Mouse (Mus musculus) heart, embryonic 13.5 days (tissue): ENCODE data around the gene Tmub2. TPM values are rescaled to one million over a fixed set of nuclear protein-coding genes. Genes with fewer than 3 reads are reported as not detected.
A peak's percentile ranks its signal among the peaks of the same experiment; 100 is the strongest.

Experiments used
- ATAC-seq: fragments of 200-750 bp; cut with Nextera tagmentation; 2 replicates; pipeline ENCODE4 v1.8.0; 2017; ENCODE audit warnings: moderate TSS enrichment; ENCODE audit not compliant: insufficient number of reproducible peaks, low FRiP score, low TSS enrichment; ENCODE audit errors: extremely low read depth
- H3K27ac ChIP-seq: fragments of 300-500 bp; sonication (generic); replicated peaks from 2 replicates; pipeline ENCODE4 v1.5.1; 2015; ENCODE audit warnings: moderate library complexity, mild to moderate bottlenecking, inconsistent platforms
- H3K27me3 ChIP-seq: fragments of 300-500 bp; sonication (generic); replicated peaks from 2 replicates; pipeline ENCODE4 v1.6.1; 2015; ENCODE audit warnings: mild to moderate bottlenecking, inconsistent platforms
- H3K36me3 ChIP-seq: fragments of 300-500 bp; sonication (generic); 2 replicates; pipeline ENCODE4 v1.6.1; 2015; ENCODE audit warnings: mild to moderate bottlenecking, inconsistent platforms
- H3K4me1 ChIP-seq: fragments of 300-500 bp; sonication (generic); 2 replicates; pipeline ENCODE4 v1.6.1; 2015; ENCODE audit warnings: inconsistent platforms
- H3K4me2 ChIP-seq: fragments of 300-500 bp; sonication (generic); 2 replicates; pipeline ENCODE4 v1.6.1; 2015; ENCODE audit warnings: inconsistent platforms, mild to moderate bottlenecking, moderate library complexity
- H3K4me3 ChIP-seq: fragments of 300-500 bp; sonication (generic); 2 replicates; pipeline ENCODE4 v1.5.1; 2015; ENCODE audit warnings: moderate library complexity, mild to moderate bottlenecking, inconsistent platforms
- H3K9ac ChIP-seq: fragments of 300-500 bp; sonication (generic); 2 replicates; pipeline ENCODE4 v1.6.1; 2015; ENCODE audit warnings: inconsistent platforms, mild to moderate bottlenecking, moderate library complexity
- H3K9me3 ChIP-seq: fragments of 300-500 bp; sonication (generic); 2 replicates; pipeline ENCODE4 v1.6.1; 2016; ENCODE audit warnings: inconsistent platforms
- WGBS: fragments of 180-500 bp; shearing (Covaris S2); methylation state at CpG from one replicate; pipeline ENCODE4 v1.1.7; 2015; ENCODE audit warnings: mixed read lengths; 5-methylcytosine and 5-hydroxymethylcytosine counted together
- polyA plus RNA-seq: library from polyadenylated mRNA; unstranded; fragments of >200 nt; fragmentation: Nextera tagmentation; extraction: Ambion mirVana; gene quantifications from 2 replicates; pipeline ENCODE4 v1.2.1, GENCODE M21; 2015

The Tmub2 gene
- polyA plus RNA-seq, result 36.8 and 41.2 TPM in 2 replicates

DNA sequence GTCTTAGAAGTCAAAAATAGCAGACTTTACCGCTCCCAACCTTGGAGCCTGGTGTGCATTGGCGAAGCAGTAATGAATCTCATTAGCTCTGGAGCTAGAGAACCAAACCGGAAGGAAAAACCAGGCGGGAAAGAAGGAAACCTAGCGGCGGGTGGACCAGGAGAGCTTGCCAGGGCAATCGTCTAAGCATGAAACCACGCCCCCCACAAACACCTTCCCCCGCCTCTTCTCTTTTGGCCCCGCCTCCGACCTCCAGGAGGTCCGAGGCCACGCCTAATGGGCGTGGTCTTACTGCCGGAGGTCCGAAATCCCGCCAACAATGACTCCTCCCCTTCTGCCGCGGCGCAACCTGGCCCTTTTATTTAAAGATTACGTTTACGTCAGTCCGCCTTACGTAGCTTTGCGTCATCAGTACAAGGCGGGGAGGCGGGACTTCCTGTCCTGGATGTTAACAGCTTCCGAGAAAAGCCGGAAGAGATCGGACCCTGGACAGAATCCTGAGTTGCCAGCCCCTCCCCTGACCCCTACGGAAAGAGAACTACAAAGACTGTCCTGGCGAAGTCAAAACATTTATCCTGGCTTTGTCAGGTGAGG is at the start of gene Tmub2:
Gene Tmub2, plus strand, starts transcription at position 431 of the 594 bp plus-strand sequence.
- WGBS, result under 1% methylated on average over 32 of the region's 32 CpGs
- H3K9ac ChIP-seq, result peak within 1 kb of the TSS; percentile 94
- H3K36me3 ChIP-seq, result peaks cover 27% of the 10 kb centered on the region
- H3K27me3 ChIP-seq, result no peaks in the 10 kb centered on the region
- H3K4me2 ChIP-seq, result peak within 1 kb of the TSS; percentile 77
- no peaks in the 10 kb centered on the region for H3K9me3 ChIP-seq
- peak within 1 kb of the TSS; percentile 83 for H3K4me3 ChIP-seq
- peak within 1 kb of the TSS; percentile 80 for H3K27ac ChIP-seq
- peaks cover 13% of the 10 kb centered on the region for H3K4me1 ChIP-seq
- ATAC-seq, result peak; percentile 85

DNA sequence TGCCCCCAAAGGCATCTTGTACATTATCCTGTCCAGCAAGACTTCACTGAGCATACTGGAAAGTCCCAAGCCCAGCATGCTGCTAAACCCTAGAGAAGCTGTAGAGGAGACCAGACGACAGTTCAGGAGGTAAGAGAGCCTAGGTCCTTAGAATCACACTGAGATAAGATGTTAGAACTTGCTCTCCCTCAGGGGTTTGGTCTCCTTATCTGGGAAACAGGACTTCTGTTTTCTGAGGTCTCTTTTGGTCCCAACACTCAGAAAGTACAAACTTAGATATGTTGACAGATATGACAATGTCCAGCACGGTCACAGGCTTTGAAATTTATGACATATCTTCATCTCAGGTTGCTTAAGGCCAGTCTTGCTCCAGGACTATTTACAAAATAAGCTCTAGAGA is 48.7 kb upstream of the Tmub2 start:
- 26% methylated on average over 2 of the region's 2 CpGs for whole genome bisulfite sequencing
- H3K4me1 ChIP-seq, result peaks cover 3% of the 10 kb centered on the region; the same call in 1 of the 2 replicates
- no peaks in the 10 kb centered on the region for H3K9me3 ChIP-seq
- H3K4me3 ChIP-seq, result no peak overlapping the region
- H3K36me3 ChIP-seq, result no peaks in the 10 kb centered on the region
- 0 out of 2 replicates have a peak, but pooled peaks cover 4% of the 10 kb centered on the region for H3K27me3 ChIP-seq
- no peak overlapping the region for H3K27ac ChIP-seq
- ATAC-seq, result no peak
- H3K9ac ChIP-seq, result no peak overlapping the region
- no peak overlapping the region for H3K4me2 ChIP-seq

DNA sequence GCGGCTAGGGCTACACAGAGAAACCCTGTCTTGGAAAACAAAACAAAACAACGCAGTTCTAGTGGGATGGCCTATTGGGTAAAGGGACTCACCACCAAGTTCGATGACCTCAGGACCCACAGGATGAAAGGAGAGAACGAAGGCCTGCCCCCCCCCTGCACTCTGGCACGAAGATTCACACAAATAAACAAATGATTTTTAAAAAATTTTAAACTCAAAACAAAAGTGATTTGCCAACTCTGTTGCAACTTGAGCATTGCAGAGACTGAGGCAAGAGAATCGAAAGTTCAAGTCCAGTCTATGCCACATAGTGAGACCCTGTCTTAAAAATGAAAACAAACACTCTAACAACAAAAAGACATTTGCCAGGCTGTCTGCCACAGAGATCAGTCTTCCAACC is 44.1 kb upstream of the Tmub2 start:
- no peaks in the 10 kb centered on the region for H3K9me3 ChIP-seq
- H3K27ac ChIP-seq, result no peak overlapping the region
- ATAC-seq, result no peak
- no peak overlapping the region for H3K4me2 ChIP-seq
- H3K36me3 ChIP-seq, result no peaks in the 10 kb centered on the region
- no peak overlapping the region for H3K9ac ChIP-seq
- H3K4me3 ChIP-seq, result no peak overlapping the region
- peaks cover 16% of the 10 kb centered on the region for H3K4me1 ChIP-seq
- H3K27me3 ChIP-seq, result 0 out of 2 replicates have a peak, but pooled peaks cover 4% of the 10 kb centered on the region
- 77% methylated on average over 6 of the region's 6 CpGs for WGBS

DNA sequence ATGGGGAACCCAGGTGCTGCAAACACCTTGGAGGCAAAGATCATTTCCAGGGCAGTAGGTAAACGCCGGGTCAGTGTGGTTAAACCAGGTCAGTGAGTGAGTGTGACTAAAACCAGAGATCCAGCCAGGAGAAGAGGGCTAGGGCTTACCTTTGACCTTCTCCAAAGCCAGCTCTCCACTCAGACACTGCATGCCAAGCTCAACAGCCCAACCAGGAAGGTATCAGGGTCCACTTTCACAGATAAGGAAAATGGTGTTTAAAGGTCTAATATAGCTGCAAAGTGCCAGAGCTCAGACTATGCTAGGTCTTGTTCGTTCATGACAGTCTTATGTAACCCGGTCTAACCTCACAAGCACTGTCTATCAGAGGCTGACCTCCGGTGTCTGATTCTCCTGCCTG is 43.5 kb upstream of the Tmub2 start:
- H3K9me3 ChIP-seq, result no peaks in the 10 kb centered on the region
- ATAC-seq, result no peak
- H3K4me1 ChIP-seq, result peaks cover 15% of the 10 kb centered on the region
- no peak overlapping the region for H3K4me3 ChIP-seq
- H3K4me2 ChIP-seq, result no peak overlapping the region
- H3K36me3 ChIP-seq, result no peaks in the 10 kb centered on the region
- no peak overlapping the region for H3K27ac ChIP-seq
- H3K27me3 ChIP-seq, result 0 out of 2 replicates have a peak, but pooled peaks cover 4% of the 10 kb centered on the region
- WGBS, result 65% methylated on average over 5 of the region's 5 CpGs
- no peak overlapping the region for H3K9ac ChIP-seq

DNA sequence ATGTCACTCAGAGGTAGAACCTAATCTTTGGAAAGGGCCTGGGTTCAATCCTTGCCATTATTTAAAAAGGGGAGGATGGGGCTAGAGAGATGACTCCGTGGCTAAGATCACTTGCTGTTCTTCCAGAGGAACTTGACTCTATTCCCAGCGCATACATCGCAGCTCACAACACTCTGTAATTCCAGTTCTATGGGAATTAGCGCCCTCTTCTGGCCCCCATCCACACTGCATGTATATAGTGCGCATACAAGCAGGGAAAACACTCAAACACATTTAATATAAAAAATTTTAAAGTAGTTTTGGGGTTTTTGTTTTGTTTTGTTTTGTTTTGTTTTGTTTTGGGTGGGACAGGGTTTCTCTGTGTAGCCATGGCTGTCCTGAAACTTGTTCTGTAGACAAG is 42.9 kb upstream of the Tmub2 start:
- Histone ChIP-seq H3K36me3 (no peaks in the 10 kb centered on the region), H3K9ac (no peak overlapping the region), H3K4me2 (no peak overlapping the region), H3K27ac (no peak overlapping the region), H3K9me3 (no peaks in the 10 kb centered on the region), H3K27me3 (0 out of 2 replicates have a peak, but pooled peaks cover 4% of the 10 kb centered on the region), H3K4me3 (no peak overlapping the region), H3K4me1 (peaks cover 15% of the 10 kb centered on the region)
- no peak for ATAC-seq
- WGBS, result 51% methylated on average over 5 of the region's 5 CpGs

DNA sequence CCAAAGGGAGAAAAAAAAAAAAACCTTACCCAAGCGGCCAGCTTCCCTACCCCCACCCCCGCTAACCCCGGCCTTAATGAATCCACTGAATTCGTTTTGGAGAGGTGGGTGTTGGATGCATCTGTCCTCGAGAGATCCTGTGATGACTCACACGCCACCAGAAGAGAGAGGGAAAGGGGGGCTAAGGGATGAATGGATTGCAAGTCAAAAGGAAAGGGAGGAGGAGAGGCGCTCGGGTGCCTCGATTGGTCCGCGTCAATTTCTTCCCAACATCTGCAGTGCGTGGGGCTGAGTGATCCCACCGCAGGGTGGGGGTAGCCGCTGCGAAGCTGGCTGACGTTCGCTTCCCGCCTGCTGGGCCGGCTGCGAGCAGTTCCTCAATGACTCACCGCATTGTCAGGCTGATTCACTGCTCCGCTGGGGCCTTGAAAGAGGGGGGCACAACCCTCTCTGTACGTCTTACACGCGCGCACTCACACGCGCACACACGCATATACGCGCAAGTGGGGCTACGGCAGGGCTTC is 39.7 kb upstream of the Tmub2 start:
- Histone ChIP-seq H3K9ac (peak overlapping the region; percentile 82), H3K4me3 (peak overlapping the region; percentile 43), H3K27me3 (no peaks in the 10 kb centered on the region), H3K9me3 (no peaks in the 10 kb centered on the region), H3K4me1 (peaks cover 27% of the 10 kb centered on the region), H3K4me2 (peak overlapping the region; percentile 83), H3K27ac (peak overlapping the region; percentile 36), H3K36me3 (no peaks in the 10 kb centered on the region)
- peak; percentile 21; the same call in 1 of the 2 replicates for ATAC-seq
- WGBS, result 2% methylated on average over 32 of the region's 32 CpGs

DNA sequence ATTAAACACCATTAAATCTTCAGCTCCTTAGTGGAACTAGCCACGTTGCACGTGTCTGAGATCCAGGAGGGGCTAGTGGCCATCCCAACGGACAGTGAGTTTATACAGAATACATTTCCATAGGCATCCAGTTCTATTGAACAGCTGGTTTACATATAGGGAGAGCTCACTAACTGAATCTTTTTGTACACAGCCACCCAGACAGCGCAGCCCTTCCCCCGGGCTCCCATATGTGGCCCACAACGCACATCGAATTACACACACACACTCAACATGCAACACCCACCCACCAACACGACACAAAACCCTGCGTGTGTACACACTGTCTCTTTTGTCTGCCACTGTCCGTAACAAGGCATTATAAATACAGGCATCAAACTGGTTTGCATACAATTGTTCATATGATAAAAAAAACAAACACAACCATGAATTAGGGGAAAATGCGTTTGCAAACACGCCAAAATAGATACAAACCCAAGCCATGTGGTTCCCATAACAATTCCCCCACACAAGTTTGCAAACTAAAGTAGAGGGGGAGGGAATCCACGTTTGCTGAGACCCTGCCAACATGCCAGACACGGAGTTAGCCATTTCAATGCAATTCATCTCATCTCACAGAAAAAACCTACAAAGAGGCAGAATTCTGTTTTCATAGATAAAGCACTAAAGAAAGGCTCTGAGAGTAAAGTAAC is 39.0 kb upstream of the Tmub2 start:
- Histone ChIP-seq H3K4me1 (peaks cover 27% of the 10 kb centered on the region), H3K9ac (peak overlapping the region; percentile 82), H3K36me3 (peaks cover 4% of the 10 kb centered on the region), H3K27ac (peak overlapping the region; percentile 36), H3K4me2 (peak overlapping the region; percentile 83), H3K9me3 (no peaks in the 10 kb centered on the region), H3K27me3 (no peaks in the 10 kb centered on the region), H3K4me3 (peak overlapping the region; percentile 43)
- 65% methylated on average over 14 of the region's 14 CpGs for whole genome bisulfite sequencing
- ATAC-seq, result no peak

DNA sequence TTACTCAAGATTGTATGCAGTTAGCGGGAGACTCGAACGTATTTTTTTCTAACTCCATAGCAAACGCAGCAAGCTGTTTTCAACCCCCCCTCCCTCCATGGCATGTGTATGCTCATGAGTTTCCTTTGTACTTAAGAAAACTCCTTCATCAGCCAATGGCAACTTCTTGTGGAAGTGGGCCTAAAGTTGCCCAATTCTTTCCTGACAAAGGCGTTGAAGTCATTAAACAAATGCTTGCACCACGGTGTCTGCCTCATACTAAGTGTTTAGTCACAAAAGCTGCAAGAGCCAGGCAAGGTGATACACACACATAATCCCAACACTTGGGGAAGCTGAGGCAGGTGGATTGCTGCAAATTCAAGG is 38.5 kb upstream of the Tmub2 start:
- Histone ChIP-seq H3K4me1 (peaks cover 27% of the 10 kb centered on the region), H3K27ac (no peak overlapping the region), H3K4me2 (no peak overlapping the region), H3K36me3 (peaks cover 9% of the 10 kb centered on the region), H3K4me3 (no peak overlapping the region), H3K9ac (no peak overlapping the region), H3K27me3 (no peaks in the 10 kb centered on the region), H3K9me3 (no peaks in the 10 kb centered on the region)
- 74% methylated on average over 6 of the region's 6 CpGs for WGBS
- no peak for ATAC-seq

DNA sequence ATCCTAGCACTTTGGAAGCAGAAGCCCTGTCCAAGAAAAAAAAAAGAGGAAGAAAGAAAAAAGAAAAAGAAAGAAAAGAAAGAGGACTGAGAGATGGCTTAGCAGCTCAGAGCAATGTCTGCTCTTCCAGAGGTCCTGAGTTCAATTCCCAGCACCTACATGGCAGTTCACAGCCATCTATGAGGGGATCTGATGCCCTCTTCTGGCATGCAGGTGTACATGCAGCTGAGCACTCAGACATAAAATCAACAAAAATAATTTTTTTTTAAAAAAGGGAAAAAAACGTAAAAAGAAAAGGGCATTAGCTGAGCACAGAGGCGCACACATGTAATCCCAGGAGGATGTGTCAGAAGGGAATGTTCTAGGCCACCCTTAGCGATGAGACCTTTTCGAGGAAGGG is 37.9 kb upstream of the Tmub2 start:
- Histone ChIP-seq H3K36me3 (peaks cover 15% of the 10 kb centered on the region), H3K27ac (no peak overlapping the region), H3K9ac (no peak overlapping the region), H3K4me1 (peaks cover 27% of the 10 kb centered on the region), H3K4me2 (no peak overlapping the region), H3K9me3 (no peaks in the 10 kb centered on the region), H3K4me3 (no peak overlapping the region), H3K27me3 (no peaks in the 10 kb centered on the region)
- no peak for ATAC-seq
- 78% methylated on average over 4 of the region's 4 CpGs for WGBS

DNA sequence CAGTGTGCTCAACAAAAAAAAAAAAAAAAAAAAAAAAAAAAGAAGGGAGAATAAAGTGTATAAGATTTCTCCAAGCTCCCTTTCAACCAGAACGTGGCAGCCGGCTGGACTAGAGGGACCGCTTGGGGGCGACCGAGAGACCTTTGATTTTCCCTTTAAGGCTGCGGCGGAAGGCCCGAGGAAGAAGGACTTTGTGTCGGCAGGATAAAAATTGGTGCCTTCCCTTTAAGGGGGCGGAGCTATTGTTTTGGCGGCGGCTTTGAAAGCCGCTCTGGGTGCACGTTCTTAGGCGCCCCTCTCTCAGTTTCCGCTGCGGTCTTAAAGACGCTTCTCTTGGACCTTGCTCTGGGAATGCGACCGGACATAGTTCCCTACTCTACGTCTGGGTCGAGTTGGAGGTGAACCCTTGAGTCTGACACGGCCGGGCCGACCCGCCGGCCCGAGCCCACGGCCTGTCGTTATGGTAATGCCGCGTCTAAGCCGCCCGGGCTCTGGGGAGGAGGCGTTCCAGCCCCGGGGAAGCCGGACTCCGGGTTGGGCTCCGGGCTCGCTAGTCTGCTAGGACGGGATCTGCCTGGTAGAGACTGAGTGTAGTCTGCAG is 36.0 kb upstream of the Tmub2 start, which contains the start of gene BC030867:
Gene BC030867, plus strand, starts transcription at position 253 of the 601 bp plus-strand sequence.
- Histone ChIP-seq H3K4me2 (peak within 1 kb of the TSS; percentile 89), H3K27me3 (no peaks in the 10 kb centered on the region), H3K4me1 (peaks cover 30% of the 10 kb centered on the region), H3K9ac (peak within 1 kb of the TSS; percentile 89), H3K4me3 (peak within 1 kb of the TSS; percentile 76), H3K9me3 (no peaks in the 10 kb centered on the region), H3K36me3 (peaks cover 19% of the 10 kb centered on the region), H3K27ac (peak within 1 kb of the TSS; percentile 40; the same call in 1 of the 2 replicates)
- WGBS, result under 1% methylated on average over 41 of the region's 41 CpGs
- ATAC-seq, result 0 out of 2 replicates have a peak, but pooled peaks have one; percentile 20

DNA sequence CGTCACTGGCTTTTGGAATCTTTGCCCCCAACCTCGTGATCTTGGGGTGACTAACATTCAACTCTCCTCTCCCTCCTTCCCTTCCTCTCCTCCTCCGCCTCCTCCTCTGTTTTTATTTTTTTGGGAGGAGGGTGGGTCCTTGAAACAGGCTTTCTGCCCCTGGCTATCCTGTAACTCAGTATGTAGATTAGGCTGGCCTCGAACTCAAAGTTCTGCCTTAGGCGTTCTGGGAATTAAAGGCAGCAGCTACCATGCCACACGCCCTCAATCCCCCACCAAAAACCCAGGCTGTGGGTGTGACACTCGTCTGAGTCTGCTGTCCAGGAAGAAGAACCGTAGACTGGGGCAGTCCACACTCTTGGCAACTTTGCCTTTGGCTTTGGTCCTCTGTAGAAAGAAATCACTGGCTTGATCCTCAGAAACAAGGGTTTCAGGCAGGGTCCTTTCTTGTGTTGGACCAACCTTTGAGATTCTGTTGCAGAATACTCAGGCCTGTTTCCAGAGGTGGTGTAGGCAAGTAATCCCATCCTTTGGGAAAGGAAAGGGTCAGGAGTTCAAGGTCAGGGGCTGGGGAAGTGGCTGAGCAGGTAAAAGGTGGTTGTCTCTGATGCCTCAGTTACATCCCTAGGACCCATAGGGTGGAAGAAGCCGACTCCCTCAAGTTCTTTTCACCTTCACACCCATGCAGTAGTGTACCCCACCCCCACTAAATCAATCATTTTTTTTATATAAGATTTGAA is 35.2 kb upstream of the Tmub2 start:
- H3K4me3 ChIP-seq, result peak overlapping the region; percentile 76
- H3K9ac ChIP-seq, result peak overlapping the region; percentile 89
- peaks cover 36% of the 10 kb centered on the region for H3K4me1 ChIP-seq
- H3K9me3 ChIP-seq, result no peaks in the 10 kb centered on the region
- H3K27me3 ChIP-seq, result no peaks in the 10 kb centered on the region
- peaks cover 21% of the 10 kb centered on the region for H3K36me3 ChIP-seq
- no peak for ATAC-seq
- H3K4me2 ChIP-seq, result peak overlapping the region; percentile 89
- WGBS, result 13% methylated on average over 9 of the region's 9 CpGs
- no peak overlapping the region; the same call in 1 of the 2 replicates for H3K27ac ChIP-seq
